Mouse (Mus musculus) limb, embryonic 13.5 days (tissue): ENCODE results near the gene H2al1h. TPM values are rescaled to one million over a fixed set of nuclear protein-coding genes. Genes with fewer than 3 reads are reported as not detected.
"Not testable (repeated sequence)": the region's sequence is repeated elsewhere in the genome, so short reads cannot be mapped to it uniquely, and the experiment has no call there.

Experiments
- ATAC-seq: fragments of 200-750 bp; cut with Nextera tagmentation; 2 replicates; pipeline ENCODE4 v1.8.0; 2017; ENCODE audit warnings: low read depth, moderate number of reproducible peaks, moderate TSS enrichment; ENCODE audit not compliant: low FRiP score
- H3K27ac ChIP-seq: fragments of 300-500 bp; sonication (generic); 2 replicates; pipeline ENCODE4 v1.5.1; 2015; ENCODE audit warnings: inconsistent platforms, mild to moderate bottlenecking, moderate library complexity
- H3K27me3 ChIP-seq: fragments of 300-500 bp; sonication (generic); 2 replicates; pipeline ENCODE4 v1.6.1; 2015; ENCODE audit warnings: mild to moderate bottlenecking, inconsistent platforms
- H3K36me3 ChIP-seq: fragments of 300-500 bp; sonication (generic); 2 replicates; pipeline ENCODE4 v1.6.1; 2015; ENCODE audit warnings: inconsistent platforms, mild to moderate bottlenecking, moderate library complexity
- H3K4me1 ChIP-seq: fragments of 300-500 bp; sonication (generic); 2 replicates; pipeline ENCODE4 v1.6.1; 2015; ENCODE audit warnings: inconsistent platforms
- H3K4me2 ChIP-seq: fragments of 300-500 bp; sonication (generic); replicated peaks from 2 replicates; pipeline ENCODE4 v1.6.1; 2015; ENCODE audit warnings: inconsistent platforms, mild to moderate bottlenecking, moderate library complexity
- H3K4me3 ChIP-seq: fragments of 300-500 bp; sonication (generic); 2 replicates; pipeline ENCODE4 v1.5.1; 2015; ENCODE audit warnings: moderate library complexity, mild to moderate bottlenecking, inconsistent platforms
- H3K9ac ChIP-seq: fragments of 300-500 bp; sonication (generic); 2 replicates; pipeline ENCODE4 v1.6.1; 2015; ENCODE audit warnings: mild to moderate bottlenecking, inconsistent platforms
- H3K9me3 ChIP-seq: fragments of 300-500 bp; sonication (generic); 2 replicates; pipeline ENCODE4 v1.6.1; 2016; ENCODE audit warnings: inconsistent platforms
- WGBS: fragments of 180-500 bp; shearing (Covaris S2); methylation state at CpG from one replicate; pipeline ENCODE4 v1.1.7; 2015; 5-methylcytosine and 5-hydroxymethylcytosine counted together
- polyA plus RNA-seq: library from polyadenylated mRNA; unstranded; fragments of >200 nt; fragmentation: Nextera tagmentation; extraction: Ambion mirVana; gene quantifications from 2 replicates; pipeline ENCODE4 v1.2.1, GENCODE M21; 2015

H2al1h gene
- not detected in 2 replicates for polyA plus RNA-seq

DNA sequence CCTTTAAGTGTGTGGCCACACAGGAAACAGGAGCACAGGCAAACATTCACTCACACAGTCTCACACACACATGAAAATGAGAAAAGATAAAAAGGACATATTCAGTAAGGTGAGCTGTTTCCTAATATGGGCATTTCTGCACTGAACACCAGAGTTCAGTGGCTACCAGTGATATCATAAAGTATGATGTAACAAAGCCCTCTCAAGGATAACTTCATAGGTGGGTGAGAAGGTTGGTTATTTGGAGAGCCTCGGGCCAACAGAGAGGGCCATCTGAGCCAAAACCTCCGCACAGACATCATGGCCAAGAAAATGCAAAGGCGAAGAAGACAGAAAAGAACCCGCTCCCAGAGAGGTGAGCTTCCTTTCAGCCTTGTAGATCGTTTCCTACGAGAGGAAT, at the start of gene H2al1h:
Gene H2al1h, plus strand, starts transcription at position 301 of the 400 bp plus-strand sequence.
- not testable (repeated sequence) for H3K4me1 ChIP-seq, H3K36me3 ChIP-seq, H3K27me3 ChIP-seq, H3K4me3 ChIP-seq, H3K27ac ChIP-seq, H3K9ac ChIP-seq, H3K9me3 ChIP-seq, H3K4me2 ChIP-seq, ATAC-seq
- WGBS: no CpG with 5 or more reads among the region's 6 CpGs

DNA sequence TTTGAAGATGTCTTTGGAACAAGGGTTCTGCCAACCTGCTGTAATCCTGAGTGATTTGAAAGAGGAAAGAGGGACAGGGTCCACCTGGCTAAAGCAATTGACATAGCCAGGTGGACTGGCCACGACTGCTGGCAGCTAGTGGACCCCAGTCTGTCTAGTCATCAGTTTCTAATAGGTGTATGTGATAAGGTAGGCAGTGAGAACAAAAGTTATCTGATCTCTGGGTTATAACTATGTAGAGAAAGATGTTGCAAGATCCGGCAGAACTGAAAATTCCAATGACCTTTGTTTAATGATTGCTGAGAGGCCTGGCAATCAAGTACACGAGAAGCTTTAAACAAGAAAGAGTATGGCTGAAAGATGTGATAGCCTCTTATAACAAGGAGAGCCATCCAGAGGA, 48.1 kb upstream of the H2al1h start:
- H3K4me1 ChIP-seq: peaks cover 2% of the 10 kb centered on the region; the same call in 1 of the 2 replicates
- H3K36me3 ChIP-seq: no peaks in the 10 kb centered on the region
- H3K9me3 ChIP-seq: no peaks in the 10 kb centered on the region
- no peak for ATAC-seq
- no peak overlapping the region for H3K27ac ChIP-seq
- no peak overlapping the region for H3K4me2 ChIP-seq
- no peak overlapping the region for H3K4me3 ChIP-seq
- no peak overlapping the region for H3K9ac ChIP-seq
- H3K27me3 ChIP-seq: peaks cover 39% of the 10 kb centered on the region; the same call in 1 of the 2 replicates
- 75% methylated on average over 3 of the region's 3 CpGs for WGBS

DNA sequence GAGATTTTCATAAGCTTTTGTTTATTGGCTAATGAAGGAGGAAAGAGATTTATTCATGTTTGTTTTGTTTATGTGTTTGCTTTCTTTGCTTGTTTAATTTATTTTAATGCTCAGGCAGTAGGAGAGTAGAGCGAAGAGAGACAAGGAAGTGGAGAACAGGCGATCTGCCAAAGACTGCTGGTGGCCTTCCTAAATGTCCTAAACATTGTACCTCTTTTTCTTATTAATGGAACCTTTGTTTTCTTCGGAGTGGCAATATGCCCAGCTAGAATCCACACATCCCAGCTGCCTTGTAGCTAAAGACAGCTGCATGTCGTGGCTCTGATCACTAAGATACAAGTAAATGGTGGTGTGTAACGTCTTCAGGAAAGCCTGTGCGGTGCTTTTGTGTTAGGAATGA, 44.2 kb upstream of the H2al1h start:
- no peaks in the 10 kb centered on the region for H3K4me1 ChIP-seq
- no peak overlapping the region for H3K9ac ChIP-seq
- no peak overlapping the region for H3K4me2 ChIP-seq
- H3K27me3 ChIP-seq: peaks cover 27% of the 10 kb centered on the region; the same call in 1 of the 2 replicates
- no peak for ATAC-seq
- no peaks in the 10 kb centered on the region for H3K36me3 ChIP-seq
- 82% methylated on average over 6 of the region's 6 CpGs for WGBS
- H3K9me3 ChIP-seq: no peaks in the 10 kb centered on the region
- H3K4me3 ChIP-seq: no peak overlapping the region
- H3K27ac ChIP-seq: no peak overlapping the region

DNA sequence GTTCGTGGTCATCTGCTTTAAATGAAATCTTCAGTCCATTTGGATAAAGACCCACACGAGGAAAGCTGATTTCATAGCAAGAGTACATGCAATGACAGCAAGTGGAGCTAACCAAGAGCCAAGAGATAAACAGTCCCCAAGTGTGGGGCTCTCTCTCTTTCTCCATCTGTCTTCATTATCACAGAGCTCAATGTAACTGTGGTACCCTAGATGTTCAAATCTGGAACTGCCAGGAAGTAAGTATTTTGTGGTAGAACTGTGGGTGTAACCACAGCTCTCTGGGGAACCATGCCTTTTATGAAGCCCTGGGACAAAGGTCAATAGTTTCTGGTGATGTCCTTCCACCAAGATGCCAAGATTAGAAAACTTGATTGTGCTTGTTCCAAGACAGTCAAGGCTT, 40.6 kb upstream of the H2al1h start:
- H3K27me3 ChIP-seq: peaks cover 20% of the 10 kb centered on the region; the same call in 1 of the 2 replicates
- no peak overlapping the region for H3K9ac ChIP-seq
- no peak for ATAC-seq
- no peak overlapping the region for H3K27ac ChIP-seq
- H3K36me3 ChIP-seq: no peaks in the 10 kb centered on the region
- no peak overlapping the region for H3K4me3 ChIP-seq
- H3K9me3 ChIP-seq: no peaks in the 10 kb centered on the region
- H3K4me1 ChIP-seq: no peaks in the 10 kb centered on the region
- 65% methylated on average over 2 of the region's 2 CpGs for WGBS
- no peak overlapping the region for H3K4me2 ChIP-seq

DNA sequence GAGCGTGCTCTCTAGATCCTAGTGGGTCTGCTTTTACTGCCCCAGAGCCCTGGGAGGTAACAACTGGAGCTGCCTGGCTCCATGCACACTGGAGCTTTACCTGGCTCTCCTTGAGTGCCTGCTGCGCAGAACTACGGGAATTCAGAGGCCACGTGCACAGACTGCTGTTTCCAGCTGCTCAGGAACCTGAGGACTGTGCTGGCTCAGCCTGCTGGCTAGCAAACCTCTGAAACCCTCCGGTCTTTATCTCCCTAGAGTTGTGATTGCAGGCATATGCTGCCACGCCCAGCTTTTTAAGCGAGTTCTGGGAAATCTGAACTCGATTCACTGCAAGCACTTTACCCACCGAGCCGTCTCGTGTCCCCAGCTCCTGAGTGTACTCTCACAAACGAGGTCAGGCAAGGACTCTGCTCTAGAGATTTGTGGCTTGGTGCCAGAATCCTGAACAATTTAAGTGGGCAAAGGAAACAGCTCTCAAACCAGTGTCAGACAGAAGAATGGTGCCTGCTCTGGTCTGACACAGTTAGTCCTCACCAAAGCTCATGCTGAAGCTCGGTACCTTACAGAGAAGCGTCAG, 32.9 kb upstream of the H2al1h start:
- 56% methylated on average over 14 of the region's 14 CpGs for WGBS
- Histone ChIP-seq H3K4me1 (no peaks in the 10 kb centered on the region), H3K9ac (no peak overlapping the region), H3K27ac (no peak overlapping the region), H3K36me3 (no peaks in the 10 kb centered on the region), H3K4me2 (no peak overlapping the region), H3K27me3 (peaks cover 34% of the 10 kb centered on the region; the same call in 1 of the 2 replicates), H3K4me3 (no peak overlapping the region), H3K9me3 (no peaks in the 10 kb centered on the region)
- ATAC-seq: no peak

DNA sequence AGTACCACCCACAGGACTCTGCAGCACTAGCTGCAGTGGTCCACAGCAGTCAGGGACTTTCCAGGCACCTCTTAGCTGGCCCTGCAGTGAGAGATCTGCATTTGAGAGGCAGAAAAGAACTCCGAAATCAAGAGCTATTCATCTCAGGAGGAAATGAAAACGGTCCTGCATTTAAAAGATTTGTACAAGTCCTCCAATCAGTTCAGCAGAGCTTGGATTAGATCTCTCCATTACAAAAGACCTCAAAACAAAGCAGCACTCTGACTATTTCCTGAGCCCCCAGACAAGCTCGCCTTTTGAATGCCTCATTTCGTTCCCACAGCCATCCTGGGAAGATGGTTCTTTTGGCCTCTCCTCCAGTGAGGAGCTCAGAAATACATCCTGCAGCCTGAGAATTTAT, 32.0 kb upstream of the H2al1h start:
- Histone ChIP-seq H3K9ac (no peak overlapping the region), H3K4me2 (no peak overlapping the region), H3K27me3 (peaks cover 39% of the 10 kb centered on the region; the same call in 1 of the 2 replicates), H3K9me3 (no peaks in the 10 kb centered on the region), H3K36me3 (no peaks in the 10 kb centered on the region), H3K27ac (no peak overlapping the region), H3K4me1 (no peaks in the 10 kb centered on the region), H3K4me3 (no peak overlapping the region)
- WGBS: 78% methylated on average over 4 of the region's 4 CpGs
- ATAC-seq: no peak

DNA sequence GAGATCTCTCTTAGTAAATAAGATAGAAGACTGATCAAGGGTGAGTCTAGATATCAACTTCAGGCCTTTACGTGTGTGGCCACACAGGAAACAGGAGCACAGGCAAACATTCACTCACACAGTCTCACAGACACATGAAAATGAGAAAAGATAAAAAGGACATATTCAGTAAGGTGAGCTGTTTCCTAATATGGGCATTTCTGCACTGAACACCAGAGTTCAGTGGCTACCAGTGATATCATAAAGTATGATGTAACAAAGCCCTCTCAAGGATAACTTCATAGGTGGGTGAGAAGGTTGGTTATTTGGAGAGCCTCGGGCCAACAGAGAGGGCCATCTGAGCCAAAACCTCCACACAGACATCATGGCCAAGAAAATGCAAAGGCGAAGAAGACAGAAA, 22.3 kb upstream of the H2al1h start, which contains the start of gene H2al1a:
Gene H2al1a, plus strand, starts transcription at position 301 of the 400 bp plus-strand sequence.
- not testable (repeated sequence) for H3K27me3 ChIP-seq, H3K4me3 ChIP-seq, H3K36me3 ChIP-seq, H3K4me2 ChIP-seq, H3K9me3 ChIP-seq, H3K9ac ChIP-seq, ATAC-seq, H3K4me1 ChIP-seq, H3K27ac ChIP-seq
- no CpG with 5 or more reads among the region's 3 CpGs for WGBS

DNA sequence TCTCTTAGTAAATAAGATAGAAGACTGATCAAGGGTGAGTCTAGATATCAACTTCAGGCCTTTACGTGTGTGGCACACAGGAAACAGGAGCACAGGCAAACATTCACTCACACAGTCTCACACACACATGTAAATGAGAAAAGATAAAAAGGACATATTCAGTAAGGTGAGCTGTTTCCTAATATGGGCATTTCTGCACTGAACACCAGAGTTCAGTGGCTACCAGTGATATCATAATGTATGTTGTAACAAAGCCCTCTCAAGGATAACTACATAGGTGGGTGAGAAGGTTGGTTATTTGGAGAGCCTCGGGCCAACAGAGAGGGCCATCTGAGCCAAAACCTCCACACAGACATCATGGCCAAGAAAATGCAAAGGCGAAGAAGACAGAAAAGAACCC, 19.2 kb upstream of the H2al1h start, which contains the start of gene H2al1b:
Gene H2al1b, plus strand, starts transcription at position 301 of the 400 bp plus-strand sequence.
- H3K4me3 ChIP-seq, H3K36me3 ChIP-seq, H3K9ac ChIP-seq, H3K27ac ChIP-seq, H3K4me2 ChIP-seq, H3K9me3 ChIP-seq, H3K4me1 ChIP-seq, H3K27me3 ChIP-seq, ATAC-seq: not testable (repeated sequence)
- 94% methylated on average over 1 of the region's 3 CpGs for WGBS

DNA sequence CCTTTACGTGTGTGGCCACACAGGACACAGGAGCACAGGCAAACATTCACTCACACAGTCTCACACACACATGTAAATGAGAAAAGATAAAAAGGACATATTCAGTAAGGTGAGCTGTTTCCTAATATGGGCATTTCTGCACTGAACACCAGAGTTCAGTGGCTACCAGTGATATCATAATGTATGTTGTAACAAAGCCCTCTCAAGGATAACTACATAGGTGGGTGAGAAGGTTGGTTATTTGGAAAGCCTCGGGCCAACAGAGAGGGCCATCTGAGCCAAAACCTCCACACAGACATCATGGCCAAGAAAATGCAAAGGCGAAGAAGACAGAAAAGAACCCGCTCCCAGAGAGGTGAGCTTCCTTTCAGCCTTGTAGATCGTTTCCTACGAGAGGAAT, 15.9 kb upstream of the H2al1h start, which contains the start of gene H2al1c:
Gene H2al1c, plus strand, starts transcription at position 301 of the 400 bp plus-strand sequence.
- not testable (repeated sequence) for ATAC-seq, H3K4me1 ChIP-seq, H3K27me3 ChIP-seq, H3K4me3 ChIP-seq, H3K4me2 ChIP-seq, H3K27ac ChIP-seq, H3K9ac ChIP-seq, H3K9me3 ChIP-seq, H3K36me3 ChIP-seq
- WGBS: 94% methylated on average over 2 of the region's 6 CpGs

DNA sequence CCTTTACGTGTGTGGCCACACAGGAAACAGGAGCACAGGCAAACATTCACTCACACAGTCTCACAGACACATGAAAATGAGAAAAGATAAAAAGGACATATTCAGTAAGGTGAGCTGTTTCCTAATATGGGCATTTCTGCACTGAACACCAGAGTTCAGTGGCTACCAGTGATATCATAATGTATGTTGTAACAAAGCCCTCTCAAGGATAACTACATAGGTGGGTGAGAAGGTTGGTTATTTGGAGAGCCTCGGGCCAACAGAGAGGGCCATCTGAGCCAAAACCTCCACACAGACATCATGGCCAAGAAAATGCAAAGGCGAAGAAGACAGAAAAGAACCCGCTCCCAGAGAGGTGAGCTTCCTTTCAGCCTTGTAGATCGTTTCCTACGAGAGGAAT, 12.8 kb upstream of the H2al1h start, which contains the start of gene H2al1d:
Gene H2al1d, plus strand, starts transcription at position 301 of the 400 bp plus-strand sequence.
- not testable (repeated sequence) for H3K4me3 ChIP-seq, H3K9ac ChIP-seq, H3K9me3 ChIP-seq, ATAC-seq, H3K4me2 ChIP-seq, H3K27ac ChIP-seq, H3K4me1 ChIP-seq, H3K27me3 ChIP-seq, H3K36me3 ChIP-seq
- no CpG with 5 or more reads among the region's 6 CpGs for WGBS

DNA sequence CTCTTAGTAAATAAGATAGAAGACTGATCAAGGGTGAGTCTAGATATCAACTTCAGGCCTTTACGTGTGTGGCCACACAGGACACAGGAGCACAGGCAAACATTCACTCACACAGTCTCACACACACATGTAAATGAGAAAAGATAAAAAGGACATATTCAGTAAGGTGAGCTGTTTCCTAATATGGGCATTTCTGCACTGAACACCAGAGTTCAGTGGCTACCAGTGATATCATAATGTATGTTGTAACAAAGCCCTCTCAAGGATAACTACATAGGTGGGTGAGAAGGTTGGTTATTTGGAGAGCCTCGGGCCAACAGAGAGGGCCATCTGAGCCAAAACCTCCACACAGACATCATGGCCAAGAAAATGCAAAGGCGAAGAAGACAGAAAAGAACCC, 9.7 kb upstream of the H2al1h start, which contains the start of gene H2al1e:
Gene H2al1e, plus strand, starts transcription at position 301 of the 400 bp plus-strand sequence.
- not testable (repeated sequence) for H3K27me3 ChIP-seq, H3K9me3 ChIP-seq, H3K9ac ChIP-seq, H3K4me3 ChIP-seq, H3K27ac ChIP-seq, H3K4me1 ChIP-seq, ATAC-seq, H3K4me2 ChIP-seq, H3K36me3 ChIP-seq
- no CpG with 5 or more reads among the region's 3 CpGs for WGBS

DNA sequence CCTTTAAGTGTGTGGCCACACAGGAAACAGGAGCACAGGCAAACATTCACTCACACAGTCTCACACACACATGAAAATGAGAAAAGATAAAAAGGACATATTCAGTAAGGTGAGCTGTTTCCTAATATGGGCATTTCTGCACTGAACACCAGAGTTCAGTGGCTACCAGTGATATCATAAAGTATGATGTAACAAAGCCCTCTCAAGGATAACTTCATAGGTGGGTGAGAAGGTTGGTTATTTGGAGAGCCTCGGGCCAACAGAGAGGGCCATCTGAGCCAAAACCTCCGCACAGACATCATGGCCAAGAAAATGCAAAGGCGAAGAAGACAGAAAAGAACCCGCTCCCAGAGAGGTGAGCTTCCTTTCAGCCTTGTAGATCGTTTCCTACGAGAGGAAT, 6.4 kb upstream of the H2al1h start, which contains the start of gene H2al1f:
Gene H2al1f, plus strand, starts transcription at position 301 of the 400 bp plus-strand sequence.
- H3K4me1 ChIP-seq, H3K9me3 ChIP-seq, H3K9ac ChIP-seq, H3K4me2 ChIP-seq, H3K27ac ChIP-seq, H3K36me3 ChIP-seq, H3K27me3 ChIP-seq, H3K4me3 ChIP-seq, ATAC-seq: not testable (repeated sequence)
- no CpG with 5 or more reads among the region's 6 CpGs for WGBS

DNA sequence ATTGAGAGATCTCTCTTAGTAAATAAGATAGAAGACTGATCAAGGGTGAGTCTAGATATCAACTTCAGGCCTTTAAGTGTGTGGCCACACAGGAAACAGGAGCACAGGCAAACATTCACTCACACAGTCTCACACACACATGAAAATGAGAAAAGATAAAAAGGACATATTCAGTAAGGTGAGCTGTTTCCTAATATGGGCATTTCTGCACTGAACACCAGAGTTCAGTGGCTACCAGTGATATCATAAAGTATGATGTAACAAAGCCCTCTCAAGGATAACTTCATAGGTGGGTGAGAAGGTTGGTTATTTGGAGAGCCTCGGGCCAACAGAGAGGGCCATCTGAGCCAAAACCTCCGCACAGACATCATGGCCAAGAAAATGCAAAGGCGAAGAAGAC, 3.3 kb upstream of the H2al1h start, which contains the start of gene H2al1g:
Gene H2al1g, plus strand, starts transcription at position 301 of the 400 bp plus-strand sequence.
- H3K27me3 ChIP-seq, H3K4me2 ChIP-seq, H3K4me3 ChIP-seq, H3K36me3 ChIP-seq, H3K9ac ChIP-seq, H3K27ac ChIP-seq, H3K9me3 ChIP-seq, H3K4me1 ChIP-seq, ATAC-seq: not testable (repeated sequence)
- WGBS: no CpG with 5 or more reads among the region's 3 CpGs
